Mouse (Mus musculus): ENCODE measurements around the gene Myh11. TPM values are rescaled to one million over a fixed set of nuclear protein-coding genes. Genes with fewer than 3 reads are reported as not detected.

Myh11 gene
- total RNA-seq (2023) = 0.09 TPM

DNA sequence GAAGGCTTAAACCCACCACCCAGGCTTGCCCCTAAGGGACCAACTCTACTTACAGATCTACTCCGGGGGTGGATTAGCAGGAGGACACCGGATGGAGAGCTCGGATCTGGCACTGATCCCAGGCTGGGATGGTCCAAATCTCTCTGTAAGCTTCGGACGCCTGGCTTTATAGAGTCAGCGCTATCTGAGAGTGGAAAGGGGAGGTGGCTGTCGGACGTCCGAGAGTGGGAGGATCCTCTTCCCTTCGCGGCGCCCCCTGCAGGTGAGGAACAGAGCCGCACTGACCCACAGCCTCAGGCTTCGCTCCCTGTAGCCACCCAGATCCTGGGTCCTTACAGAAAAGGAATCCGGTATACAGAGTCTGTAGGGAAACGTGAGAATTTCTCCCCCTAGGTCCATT, at the start of gene Myh11:
TSS of gene Myh11 (minus strand) at position 150 of the 400 bp plus-strand sequence.

DNA sequence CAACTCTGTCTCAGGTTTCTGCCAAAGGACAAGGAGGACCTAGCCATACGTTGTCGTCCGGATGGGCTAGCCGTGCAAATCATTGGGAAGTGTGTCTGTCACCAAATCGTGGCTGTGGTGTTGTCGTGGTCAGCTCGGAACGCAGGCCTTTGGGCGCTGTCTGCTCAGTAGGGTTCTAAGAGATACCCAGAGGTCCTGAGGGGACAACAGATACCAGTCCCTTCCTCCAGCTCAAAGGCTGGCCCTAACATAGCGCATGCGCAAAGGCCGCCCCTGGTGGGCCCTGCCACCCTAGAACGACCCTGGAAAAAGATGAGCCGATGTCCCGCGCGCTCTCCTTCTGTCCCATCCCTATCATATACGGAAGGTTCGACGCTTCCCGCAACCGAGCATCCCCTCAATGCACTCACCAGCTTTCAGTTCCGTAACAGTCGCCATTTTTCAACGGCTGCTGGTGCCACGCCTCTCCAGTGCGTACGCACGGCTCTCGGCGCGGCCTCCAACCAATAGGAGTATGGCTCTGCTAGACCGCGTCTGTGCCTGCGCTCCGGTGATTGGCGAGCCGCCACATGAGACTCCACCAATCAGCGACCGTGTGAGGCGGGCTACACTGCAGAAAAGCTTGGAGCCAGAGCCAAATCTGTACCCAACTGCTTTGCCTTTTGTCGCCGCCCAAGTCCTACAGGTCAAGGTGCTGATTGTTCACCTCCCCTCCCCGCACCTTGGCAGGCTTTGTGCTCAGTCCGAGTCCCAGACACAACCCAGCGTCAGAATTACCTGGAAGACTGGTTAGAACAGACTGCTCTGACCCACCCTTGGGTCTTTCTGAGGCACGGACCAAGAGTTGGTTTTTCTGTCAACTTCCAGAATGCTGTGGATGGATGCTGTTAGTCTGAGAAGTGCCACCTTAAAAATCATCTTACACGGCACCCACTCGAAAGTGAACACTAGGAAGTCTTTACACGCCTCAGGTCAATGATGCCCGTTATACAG, 26.0 kb upstream of the Myh11 start, which contains the start of gene Fopnl:
TSS of gene Fopnl (minus strand) at position 522 of the 993 bp plus-strand sequence.

DNA sequence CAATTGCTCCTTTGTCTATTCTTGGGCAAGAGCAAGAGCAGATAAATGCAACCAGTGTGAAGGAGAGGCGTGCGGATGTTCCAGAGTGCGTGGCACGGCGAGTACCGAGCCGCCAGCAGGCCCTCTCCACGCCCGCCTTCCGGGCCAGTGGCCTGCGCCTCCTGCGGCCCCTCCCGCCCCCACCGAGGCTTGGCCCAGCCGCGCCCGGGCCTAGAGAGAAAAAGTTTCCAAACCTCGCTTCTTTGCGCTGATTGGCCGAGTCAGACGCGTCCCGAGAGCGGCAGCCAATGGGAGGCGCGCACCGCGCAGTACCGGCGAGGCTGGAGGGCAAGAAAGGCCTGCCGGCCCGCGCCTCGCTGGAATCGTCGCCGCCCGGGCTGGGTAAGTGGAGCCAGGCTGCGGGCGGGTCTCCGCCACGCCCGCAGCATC, 128.2 kb downstream of the Myh11 start, which contains the start of the genes Nde1 and Marf1:
TSS of gene Nde1 (plus strand) at position 288 of the 429 bp plus-strand sequence.
TSS of gene Marf1 (minus strand) at position 364 of the 429 bp plus-strand sequence.

Other genes starting within 250 kb of the Myh11 start
- 43.3 TPM for gene Nde1, start 128.1 kb downstream of the Myh11 start, total RNA-seq (2023)
- 55.0 TPM for gene Marf1, start 128.0 kb downstream of the Myh11 start, total RNA-seq (2023)
- 47.3 TPM for gene Fopnl, start 26.0 kb upstream of the Myh11 start, total RNA-seq (2023)
- 53.6 TPM for gene Abcc1, start 70.2 kb upstream of the Myh11 start, total RNA-seq (2023)